Mouse (Mus musculus): ENCODE results near the gene Snrpc. TPM values are rescaled to one million over a fixed set of nuclear protein-coding genes. Genes with fewer than 3 reads are reported as not detected.

The Snrpc gene
- polyA plus RNA-seq, 1 experiment: 1,027 TPM

GRCm38 (mm10) chr17:27807542-27808078 lies 30.3 kb upstream of the Snrpc start:
- no peak for TF ChIP-seq GATA1 (IDR thresholded peaks at IDR 0.05; ENCODE audit: low read length)

GRCm38 (mm10) chr17:27810569-27811331 lies 27.2 kb upstream of the Snrpc start:
- TF ChIP-seq GATA1 (IDR thresholded peaks at IDR 0.05; ENCODE audit: low read length): no peak

GRCm38 (mm10) chr17:27811980-27812379 lies 26.0 kb upstream of the Snrpc start:
- TF ChIP-seq GATA1 (IDR thresholded peaks at IDR 0.05; ENCODE audit: low read length): no peak

GRCm38 (mm10) chr17:27814606-27815005 lies 23.3 kb upstream of the Snrpc start:
- TF ChIP-seq GATA1 (IDR thresholded peaks at IDR 0.05; ENCODE audit: low read length): no peak

GRCm38 (mm10) chr17:27819011-27819410 lies 18.9 kb upstream of the Snrpc start:
- TF ChIP-seq GATA1 (IDR thresholded peaks at IDR 0.05; ENCODE audit: low read length): no peak

GRCm38 (mm10) chr17:27819521-27819970 lies 18.4 kb upstream of the Snrpc start:
- TF ChIP-seq GATA1 (IDR thresholded peaks at IDR 0.05; ENCODE audit: low read length): no peak

GRCm38 (mm10) chr17:27819971-27820567 lies 17.9 kb upstream of the Snrpc start:
- TF ChIP-seq GATA1 (IDR thresholded peaks at IDR 0.05; ENCODE audit: low read length): no peak

GRCm38 (mm10) chr17:27820568-27821406 lies 17.2 kb upstream of the Snrpc start, which contains the start of gene D17Wsu92e:
D17Wsu92e (minus strand) TSS chr17:27820648.
- TF ChIP-seq GATA1 (IDR thresholded peaks at IDR 0.05; ENCODE audit: low read length): no peak

- TF ChIP-seq GATA1 (IDR thresholded peaks at IDR 0.05; ENCODE audit: low read length): peak; percentile 72
Measured at GRCm38 (mm10) chr17:27821407-27822338, 16.3 kb upstream of the Snrpc start.

- no peak for TF ChIP-seq GATA1 (IDR thresholded peaks at IDR 0.05; ENCODE audit: low read length)
Measured at GRCm38 (mm10) chr17:27823142-27823905, 14.6 kb upstream of the Snrpc start.

GRCm38 (mm10) chr17:27824941-27825340 lies 13.0 kb upstream of the Snrpc start:
- TF ChIP-seq GATA1 (IDR thresholded peaks at IDR 0.05; ENCODE audit: low read length): no peak

GRCm38 (mm10) chr17:27825539-27825938 lies 12.4 kb upstream of the Snrpc start:
- peak; percentile 9 for TF ChIP-seq GATA1 (IDR thresholded peaks at IDR 0.05; ENCODE audit: low read length)

- TF ChIP-seq GATA1 (IDR thresholded peaks at IDR 0.05; ENCODE audit: low read length): no peak
Measured at GRCm38 (mm10) chr17:27825984-27826905, 11.7 kb upstream of the Snrpc start.

Measured in G1E-ER4 (cell line).